Mouse (Mus musculus) neural tube, postnatal 0 days (tissue): ENCODE measurements around the gene Nfasc. TPM values are rescaled to one million over a fixed set of nuclear protein-coding genes. Genes with fewer than 3 reads are reported as not detected.

ENCODE experiments used
- polyA plus RNA-seq: library from polyadenylated mRNA; unstranded; fragments of >200 nt; fragmentation: Nextera tagmentation; extraction: Ambion mirVana; gene quantifications from 2 replicates; pipeline ENCODE4 v1.2.1, GENCODE M21; 2015

Gene Nfasc
- 26.6 and 29.7 TPM in 2 replicates for polyA plus RNA-seq

DNA sequence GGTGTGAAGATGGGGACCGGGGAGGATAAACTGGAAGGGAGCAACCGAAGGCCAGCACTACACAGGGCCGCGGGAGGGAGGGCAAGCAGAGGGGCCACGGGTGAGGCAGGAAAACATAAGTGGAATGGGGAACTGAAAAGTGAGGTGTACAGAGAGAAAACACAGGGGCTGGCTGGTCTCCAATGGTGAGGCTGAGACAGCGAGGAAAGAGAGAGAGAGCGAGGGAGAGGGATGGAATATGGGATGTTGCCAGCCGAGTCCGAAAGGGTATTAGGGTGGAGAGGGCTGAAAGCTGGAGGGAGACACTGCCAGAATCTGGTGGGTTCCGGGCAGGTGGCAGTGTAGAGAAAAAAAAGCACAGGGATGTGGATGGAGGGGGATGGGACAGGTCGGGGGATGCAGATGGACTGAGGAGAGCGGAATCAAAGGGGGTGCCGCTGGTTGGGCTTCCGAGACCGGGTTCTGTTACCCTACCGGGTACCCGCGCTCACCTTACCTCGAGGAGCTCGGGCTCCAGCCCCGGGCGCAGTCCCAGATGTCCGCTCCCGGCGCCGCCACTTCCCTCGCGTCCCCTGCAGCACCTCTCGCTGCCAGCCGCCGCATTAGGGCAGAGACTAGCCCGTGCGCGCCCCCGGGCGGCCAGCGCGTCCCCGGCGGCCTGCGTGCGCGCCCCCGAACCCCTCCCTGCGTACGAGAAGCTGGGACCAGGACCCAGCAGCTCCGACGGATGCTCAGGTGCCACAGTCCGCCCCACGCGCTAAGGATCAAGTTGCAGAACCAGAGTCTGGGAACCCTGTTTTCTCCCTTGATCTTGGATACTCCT is at the start of gene Nfasc:
Gene Nfasc (minus strand): TSS at position 623 of the 823 bp plus-strand sequence.

DNA sequence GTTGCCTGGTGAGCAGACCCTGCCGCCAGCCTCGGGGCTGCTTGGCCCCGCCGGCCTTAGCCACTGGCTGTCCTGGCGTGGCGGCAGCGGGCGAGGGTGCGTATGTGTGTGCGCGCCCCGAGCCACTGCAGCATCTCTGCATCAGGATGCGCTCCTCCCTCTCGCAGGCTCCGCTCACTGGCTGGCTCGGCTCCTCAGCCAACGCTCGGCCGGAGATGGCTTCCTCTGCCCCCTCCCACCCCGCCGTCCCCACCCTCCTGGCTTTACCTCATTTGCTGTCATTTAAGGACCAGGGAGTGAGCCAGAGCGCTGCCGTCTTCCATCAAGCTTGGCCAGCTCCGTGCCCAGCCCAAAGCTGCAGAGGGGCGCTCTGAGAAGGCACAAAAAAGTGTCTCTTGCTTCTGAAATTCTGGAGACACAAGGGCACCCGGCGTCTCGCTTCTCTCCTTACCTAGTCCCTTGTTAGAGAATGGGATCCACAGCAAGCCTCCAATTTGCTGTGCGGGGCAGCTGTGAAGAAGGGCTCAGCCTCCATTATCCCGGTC is 198.8 kb downstream of the Nfasc start, which contains the start of gene Cntn2:
Gene Cntn2 (minus strand): TSS at position 495 of the 545 bp plus-strand sequence.

Other genes starting within 250 kb of the Nfasc start
- 0.68 and 0.89 TPM in 2 replicates for gene Tmem81, start 235.6 kb downstream of the Nfasc start, polyA plus RNA-seq
- gene Cntn2, start 198.5 kb downstream of the Nfasc start, polyA plus RNA-seq: 10.8 and 14.2 TPM in 2 replicates
- gene Lrrn2, start 138.5 kb upstream of the Nfasc start, polyA plus RNA-seq: 51.6 and 56.3 TPM in 2 replicates